Mouse (Mus musculus): ENCODE measurements at regions not wholly inside any gene's neighbourhood (a gene's known extent, or its start where the extent isn't known, plus 50 kb on each side); places are given as distances from the start of the nearest gene placed in this dataset.

DNA sequence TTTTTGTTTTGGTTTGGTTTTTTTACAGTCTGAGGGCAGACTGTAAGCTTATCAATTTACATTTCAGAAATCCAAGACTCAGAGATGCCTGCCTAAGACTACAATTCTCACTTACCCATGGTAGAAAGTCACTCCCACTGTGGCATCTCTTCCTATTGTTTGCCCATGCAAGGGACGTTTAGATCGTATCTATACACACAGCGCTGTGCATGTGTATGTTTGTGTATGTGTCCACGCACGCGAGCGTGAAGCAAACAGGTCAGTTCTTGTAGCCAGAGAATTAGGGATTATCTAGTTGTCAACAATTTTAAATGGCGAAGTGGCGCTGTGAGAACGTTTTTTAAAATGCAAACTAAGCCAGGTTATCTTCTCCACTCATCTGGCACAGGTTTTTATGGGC lies 223.6 kb upstream of the Ankrd55 start:
- TF ChIP-seq CTCF (IDR thresholded peaks at IDR 0.05) (no peak), POLR2A (IDR thresholded peaks at IDR 0.05; ENCODE audit: insufficient read depth, low read depth, low read length) (no peak), EP300 (IDR thresholded peaks at IDR 0.05; ENCODE audit: insufficient read depth, low read depth, low read length) (no peak)

Measured in heart, adult 2 months (tissue).